Mouse (Mus musculus) lung, postnatal 4 days (tissue): ENCODE measurements at regions not wholly inside any gene's neighbourhood (a gene's known extent, or its start where the extent isn't known, plus 50 kb on each side); places are given as distances from the start of the nearest gene placed in this dataset.
A peak's percentile ranks its signal among the peaks of the same experiment; 100 is the strongest.

Experiments used
- DNase-seq, 2 experiments: peaks; one replicate each; pipeline ENCODE4 v3.0.0; 2021

- DNase-seq: no peak
These were observed 843.8 kb upstream of the A1bg start for GRCm38 (mm10) chr15:61766544-61767094.

- DNase-seq: no peak
These were observed 831.0 kb upstream of the A1bg start for GRCm38 (mm10) chr15:61753802-61754201.

- no peak for DNase-seq
These were observed 800.9 kb upstream of the A1bg start for GRCm38 (mm10) chr15:61723696-61724095.

- no peak for DNase-seq
These were observed 795.7 kb upstream of the A1bg start for GRCm38 (mm10) chr15:61718486-61718885.

- peak; percentile 8 to 23 for DNase-seq
These were observed 794.4 kb upstream of the A1bg start for GRCm38 (mm10) chr15:61717216-61717615.

- no peak for DNase-seq
These were observed 791.1 kb upstream of the A1bg start for GRCm38 (mm10) chr15:61713953-61714352.

- no peak for DNase-seq
These were observed 786.1 kb upstream of the A1bg start for GRCm38 (mm10) chr15:61708928-61709327.

GRCm38 (mm10) chr15:61707952-61708351 lies 785.1 kb upstream of the A1bg start:
- peak; percentile 68 to 82 for DNase-seq

- DNase-seq: no peak
These were observed 769.9 kb upstream of the A1bg start for GRCm38 (mm10) chr15:61692679-61693078.

GRCm38 (mm10) chr15:61690425-61690824 lies 767.6 kb upstream of the A1bg start:
- DNase-seq: no peak

- DNase-seq: no peak
These were observed 767.1 kb upstream of the A1bg start for GRCm38 (mm10) chr15:61689776-61690397.

GRCm38 (mm10) chr15:61682968-61683367 lies 760.2 kb upstream of the A1bg start:
- no peak for DNase-seq

- DNase-seq: no peak
These were observed 747.7 kb upstream of the A1bg start for GRCm38 (mm10) chr15:61670556-61670955.

- no peak for DNase-seq
These were observed 737.8 kb upstream of the A1bg start for GRCm38 (mm10) chr15:61660581-61660980.

GRCm38 (mm10) chr15:61656951-61657350 lies 734.1 kb upstream of the A1bg start:
- DNase-seq: no peak

- DNase-seq: no peak
These were observed 732.0 kb upstream of the A1bg start for GRCm38 (mm10) chr15:61654846-61655245.

GRCm38 (mm10) chr15:61653853-61654252 lies 731.0 kb upstream of the A1bg start:
- no peak for DNase-seq

- no peak for DNase-seq
These were observed 696.1 kb upstream of the A1bg start for GRCm38 (mm10) chr15:61618638-61619500.

GRCm38 (mm10) chr15:61610662-61611061 lies 687.9 kb upstream of the A1bg start:
- DNase-seq: no peak

GRCm38 (mm10) chr15:61609656-61610055 lies 686.8 kb upstream of the A1bg start:
- peak in 1 of 2 experiments; percentile 25 for DNase-seq

- DNase-seq: peak; percentile 5 to 24
These were observed 685.5 kb upstream of the A1bg start for GRCm38 (mm10) chr15:61608301-61608731.

- no peak for DNase-seq
These were observed 676.9 kb upstream of the A1bg start for GRCm38 (mm10) chr15:61599734-61600133.

GRCm38 (mm10) chr15:61596318-61596717 lies 673.5 kb upstream of the A1bg start:
- no peak for DNase-seq

GRCm38 (mm10) chr15:61588956-61589355 lies 666.1 kb upstream of the A1bg start:
- DNase-seq: no peak
